Mouse (Mus musculus) left cerebral cortex, postnatal 4 days (tissue): ENCODE results near the gene Nabp2. TPM values are rescaled to one million over a fixed set of nuclear protein-coding genes. Genes with fewer than 3 reads are reported as not detected.

Experiments used
- DNase-seq: peaks from one replicate; pipeline ENCODE4 v3.0.0-alpha.2; 2022
- intact Hi-C: fragments of 180-260 bp; cut with DNase I; formaldehyde crosslinking; loops from one replicate; pipeline ENCODE4 v1.15.1; 2025
- total RNA-seq, 2 experiments: library from RNA; stranded (reverse); gene quantifications; 2 replicates each; pipeline ENCODE4 v1.2.3; 2021

Gene Nabp2
- total RNA-seq, 2 experiments from 2014 or later: 95.1 to 99.1 TPM

DNA sequence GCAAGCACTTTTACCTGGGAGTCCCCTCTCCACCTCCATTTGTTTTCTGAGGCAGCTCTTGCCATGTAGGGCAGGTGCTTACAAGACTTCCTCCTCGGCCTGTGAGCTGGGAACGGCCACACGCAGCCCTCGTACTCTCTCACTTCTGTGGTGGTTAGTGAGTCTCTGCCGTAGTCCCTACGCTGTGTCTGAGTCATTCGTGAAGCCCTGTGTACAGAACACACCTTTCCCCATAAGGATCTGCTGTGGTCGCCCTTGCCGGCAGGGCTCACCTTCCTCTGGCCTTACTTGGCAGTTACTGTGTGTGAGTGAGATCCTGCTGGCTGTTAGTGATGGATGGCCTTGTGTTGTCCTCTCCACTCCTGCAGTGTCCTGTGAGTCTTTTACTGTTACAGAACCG is 23.4 kb upstream of the Nabp2 start:
- no peak for DNase-seq
- intact Hi-C loops: no loop called here

DNA sequence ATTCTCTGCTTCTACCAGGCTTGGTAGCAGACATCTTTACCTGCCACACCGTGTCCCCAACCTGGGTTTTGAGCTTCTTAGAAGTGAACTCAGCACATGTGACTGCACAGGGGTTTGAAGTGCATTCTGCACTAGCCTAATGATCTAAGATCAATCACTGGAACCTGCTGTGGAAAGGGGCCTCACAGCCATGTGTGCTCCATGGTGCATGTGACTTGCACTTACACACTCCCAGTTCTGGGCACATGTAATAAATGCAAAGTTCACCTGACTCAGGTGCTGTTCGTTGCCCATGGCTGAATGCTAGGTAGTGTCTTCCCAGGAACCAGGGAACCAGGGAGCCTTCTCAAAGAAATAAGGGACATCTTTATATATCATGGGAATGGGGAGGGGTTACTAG is 22.1 kb upstream of the Nabp2 start:
- DNase-seq: no peak
- intact Hi-C loops: no loop called here

DNA sequence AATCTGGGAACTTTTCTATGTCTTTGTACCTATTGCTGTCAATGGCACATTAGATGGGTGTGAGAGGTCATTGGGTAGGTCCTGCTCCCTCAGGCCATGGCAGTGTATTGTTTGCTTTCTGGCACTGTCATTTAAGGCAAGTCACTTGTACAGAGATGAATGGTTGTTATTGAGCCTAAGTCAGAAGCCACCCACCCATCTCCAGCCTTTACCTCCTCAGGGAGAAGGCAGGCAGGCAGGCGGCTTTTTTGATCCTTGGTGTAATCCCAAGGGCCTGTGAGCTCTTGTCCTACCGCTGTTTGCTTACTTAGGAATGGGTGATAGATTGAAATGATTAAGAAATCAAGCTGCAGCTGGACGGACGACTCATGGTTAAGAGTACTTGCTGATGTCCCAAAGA is 18.2 kb upstream of the Nabp2 start:
- intact Hi-C loops: no loop called here
- DNase-seq: no peak

DNA sequence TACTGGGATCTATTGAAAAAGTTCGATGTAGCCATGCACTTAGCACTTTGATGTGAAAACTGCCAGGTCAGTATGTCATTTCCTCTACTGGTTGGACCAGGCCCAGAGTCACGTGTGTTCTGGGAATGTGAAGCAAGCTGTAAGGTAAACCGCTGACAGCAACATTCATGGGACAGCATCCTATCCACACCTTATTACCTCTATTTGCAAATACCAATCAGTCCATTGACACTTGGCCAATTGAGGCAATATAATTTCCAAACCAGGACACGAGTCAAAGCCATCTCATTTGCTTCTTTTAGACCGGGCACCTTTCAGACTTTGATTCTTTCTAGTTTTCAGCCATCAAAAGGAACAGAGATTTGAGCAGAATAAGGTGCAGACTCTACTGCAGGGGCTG is 17.8 kb upstream of the Nabp2 start:
- intact Hi-C loops: no loop called here
- no peak for DNase-seq

DNA sequence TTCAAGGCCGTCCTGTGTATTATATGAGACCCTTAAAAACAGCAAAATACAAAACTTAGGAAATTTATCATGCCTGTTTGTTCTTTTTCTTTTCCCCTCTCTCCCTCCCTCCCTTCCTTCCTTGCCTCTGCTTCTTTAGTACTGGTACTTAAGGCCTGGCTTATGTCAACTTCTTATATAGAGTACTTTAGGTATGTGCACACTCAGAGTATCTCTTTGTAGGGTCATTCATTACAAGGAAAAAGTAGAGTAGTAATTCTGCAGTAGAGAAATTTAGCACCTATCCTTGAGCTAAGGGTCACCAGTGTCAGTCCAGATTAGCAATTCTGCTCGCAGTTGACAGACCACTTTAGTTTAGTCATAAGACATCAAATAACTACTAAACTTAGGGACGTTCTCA is 14.0 kb upstream of the Nabp2 start:
- no peak for DNase-seq
- intact Hi-C loops: no loop called here

DNA sequence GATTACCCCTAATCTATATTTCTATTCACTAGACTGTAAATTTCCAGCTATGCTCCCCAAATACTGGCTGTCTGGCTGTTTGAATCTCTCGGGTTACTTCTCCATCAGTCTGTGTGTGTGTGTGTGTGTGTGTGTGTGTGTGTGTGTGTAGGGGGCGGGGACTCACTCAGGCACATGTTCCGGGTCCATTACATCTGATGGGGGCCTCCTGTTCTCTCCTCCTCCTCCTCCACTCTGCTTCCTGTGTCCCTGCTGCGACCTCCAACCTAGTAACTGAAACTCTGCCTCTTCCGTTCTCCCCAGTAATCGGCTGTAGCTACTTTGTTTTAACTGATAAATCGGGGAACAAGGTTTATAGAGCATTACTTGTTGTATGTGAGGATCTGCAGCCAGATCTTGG is 13.3 kb upstream of the Nabp2 start:
- intact Hi-C loops: no loop called here
- no peak for DNase-seq

DNA sequence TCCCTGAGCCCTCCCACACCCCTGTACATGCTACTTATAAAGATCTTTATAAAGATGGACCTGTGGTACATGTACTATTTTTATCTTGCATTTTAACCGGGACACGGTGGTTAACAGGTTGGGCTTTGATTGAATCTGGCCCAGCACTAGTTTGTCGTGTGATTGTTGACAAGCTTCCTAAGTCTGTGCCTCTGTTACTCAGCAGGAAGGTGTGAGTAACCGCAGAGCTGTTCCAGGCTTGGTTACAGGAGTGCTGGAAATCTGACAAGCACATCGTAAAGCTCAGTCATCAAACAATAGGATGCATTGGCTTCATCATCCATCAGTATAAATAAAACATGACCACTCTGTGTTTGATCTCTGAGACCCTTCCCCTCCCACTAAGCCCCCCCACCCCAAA is 11.1 kb upstream of the Nabp2 start:
- DNase-seq: no peak

DNA sequence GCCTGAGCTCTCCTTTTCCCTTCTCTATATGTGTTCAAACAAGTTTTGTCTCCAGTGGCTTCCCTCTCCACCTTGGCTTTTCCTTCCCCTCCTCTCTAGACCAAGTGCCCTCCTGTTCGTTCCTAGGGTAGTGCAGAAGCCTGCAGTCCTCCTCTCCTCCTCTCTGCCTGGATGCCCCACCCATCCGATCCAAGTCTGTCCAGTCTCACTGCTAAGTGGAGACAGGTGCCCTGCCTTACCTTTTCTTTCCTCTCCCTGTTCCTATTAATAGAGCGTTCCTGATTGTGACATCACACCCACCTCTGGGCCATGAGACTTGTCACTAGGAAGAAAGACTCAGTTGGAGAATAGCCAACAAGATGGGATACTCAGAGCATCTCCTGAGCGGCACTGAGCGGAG is 3.6 kb upstream of the Nabp2 start:
- intact Hi-C loops: loop anchor here (5.0 kb wide), 1 partner anchor 42 kb away; the partner anchor contains the start of gene Smarcc2
- no peak for DNase-seq

More for the DNA sequence above, 11.1 kb upstream of the Nabp2 start:
- intact Hi-C loops: no loop called here

DNA sequence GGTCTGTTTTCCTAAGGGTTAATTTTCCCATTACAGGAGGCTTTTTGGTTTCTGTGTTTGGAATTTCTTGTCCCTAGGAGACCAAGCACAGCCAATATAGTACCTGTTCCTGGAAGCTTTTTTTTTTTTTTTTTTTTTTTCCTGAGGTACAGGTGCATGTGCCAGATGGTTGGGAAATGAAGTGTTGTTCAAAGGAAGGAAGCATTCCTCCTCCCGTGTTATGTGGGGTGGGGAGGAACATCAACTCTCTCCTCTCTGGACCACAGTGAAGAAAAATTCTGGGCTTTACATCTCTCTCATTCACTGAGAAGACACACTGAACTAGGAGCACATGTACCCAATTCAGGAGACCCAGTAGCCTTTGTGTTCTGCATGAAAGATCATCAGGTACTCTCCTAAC is 1.8 kb upstream of the Nabp2 start:
- DNase-seq: no peak
- intact Hi-C loops: loop anchor here (5.0 kb wide), 1 partner anchor 44 kb away; the partner anchor contains the start of gene Smarcc2

DNA sequence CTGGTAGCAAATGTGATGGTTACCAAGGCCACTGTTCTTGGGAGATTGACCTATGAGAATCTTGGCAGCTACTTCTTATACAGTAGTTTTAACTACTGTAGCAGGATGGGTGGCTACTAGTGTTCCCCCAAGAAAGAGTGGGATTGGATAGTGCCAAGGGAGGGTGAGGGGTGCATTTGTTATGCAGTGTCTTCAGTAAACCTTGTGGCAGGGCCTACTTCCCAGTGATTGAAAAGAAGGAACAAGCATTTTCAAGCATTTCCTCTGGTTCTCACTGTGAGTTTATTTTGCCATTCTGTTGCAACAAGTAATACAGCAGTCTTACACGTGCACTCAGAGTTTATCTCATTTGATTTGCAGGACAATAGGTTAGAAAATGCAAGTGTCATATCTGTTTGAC is 1.3 kb upstream of the Nabp2 start:
- no peak for DNase-seq
- intact Hi-C loops: loop anchor here (5.0 kb wide), 1 partner anchor 45 kb away; the partner anchor contains the start of gene Smarcc2

DNA sequence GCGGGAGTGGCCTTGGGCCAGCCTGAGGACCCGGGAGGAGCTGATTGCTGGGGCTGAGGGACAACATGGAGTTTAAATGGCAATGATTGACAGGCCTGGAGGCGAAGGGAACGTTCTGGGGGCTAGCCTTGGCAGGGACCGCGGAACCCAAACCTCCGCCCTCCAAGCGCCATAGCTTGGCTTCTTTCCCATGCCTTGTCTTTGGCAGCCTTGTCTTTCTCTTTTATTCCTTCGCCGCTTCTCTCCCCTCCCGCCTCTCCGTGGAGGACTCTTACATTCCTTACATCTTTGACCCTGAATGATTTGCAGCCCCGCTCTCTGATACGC is 726 bp upstream of the Nabp2 start:
- intact Hi-C loops: loop anchor here (5.0 kb wide), 1 partner anchor 45 kb away; the partner anchor contains the start of gene Smarcc2
- peak; percentile 54 for DNase-seq

DNA sequence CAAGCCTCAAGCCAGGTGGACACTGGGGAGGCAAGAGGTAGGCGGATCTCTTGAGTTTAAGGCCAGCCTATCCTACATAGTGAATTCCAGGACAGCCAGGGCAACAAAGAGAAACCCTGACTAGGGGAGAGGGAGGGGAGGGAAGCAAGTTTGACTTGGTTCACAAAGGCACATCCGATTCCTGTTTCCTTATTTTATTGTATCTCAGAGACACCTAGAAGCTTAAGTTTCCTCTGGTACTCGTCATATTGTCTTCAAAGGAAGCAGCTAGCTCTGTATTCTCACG is 789 bp downstream of the Nabp2 start:
- DNase-seq: no peak
- intact Hi-C loops: loop anchor here (5.0 kb wide), 1 partner anchor 47 kb away; the partner anchor contains the start of gene Smarcc2

DNA sequence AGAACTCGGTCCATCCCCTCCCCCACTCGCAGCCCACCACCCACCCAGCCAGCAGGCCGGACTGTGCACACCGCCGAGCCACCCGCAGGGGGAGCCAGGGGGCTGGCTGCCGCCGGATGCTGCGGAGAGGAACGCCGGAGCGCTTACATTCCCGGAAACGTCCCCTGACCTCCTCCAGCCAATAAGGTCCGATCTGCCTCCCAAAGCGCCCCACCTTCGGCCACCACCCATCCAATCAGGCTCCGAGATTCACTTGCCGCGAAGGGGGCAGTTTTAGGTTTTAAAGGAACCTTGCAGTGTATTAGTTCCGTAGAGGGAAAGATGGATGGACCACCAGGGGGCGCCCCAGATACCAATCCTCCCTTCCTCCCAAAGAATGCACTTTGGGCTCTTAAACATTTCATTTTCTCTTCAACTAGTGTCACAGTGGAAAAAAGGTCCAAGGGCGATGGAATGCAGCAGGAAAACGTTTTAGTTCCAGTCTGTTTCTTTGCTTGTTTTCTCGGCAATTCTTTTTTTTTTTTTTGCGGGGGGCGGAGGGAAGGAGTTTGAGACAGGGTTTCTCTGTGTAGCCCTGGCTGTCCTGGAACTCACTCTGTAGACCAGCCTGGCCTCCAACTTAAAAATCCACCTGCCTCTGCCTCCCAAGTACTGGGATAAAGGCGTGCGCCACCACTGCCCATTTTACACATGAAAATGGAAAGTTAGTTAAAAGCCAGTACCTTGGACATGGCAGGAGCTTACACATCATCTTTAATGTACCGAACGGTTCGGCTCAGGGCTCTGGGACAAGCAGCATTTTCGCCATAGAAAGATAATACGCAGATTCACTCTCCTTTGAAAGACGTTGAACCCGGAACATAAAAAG is 1.4 kb downstream of the Nabp2 start:
- intact Hi-C loops: loop anchor here (5.0 kb wide), 1 partner anchor 47 kb away; the partner anchor contains the start of gene Smarcc2

DNA sequence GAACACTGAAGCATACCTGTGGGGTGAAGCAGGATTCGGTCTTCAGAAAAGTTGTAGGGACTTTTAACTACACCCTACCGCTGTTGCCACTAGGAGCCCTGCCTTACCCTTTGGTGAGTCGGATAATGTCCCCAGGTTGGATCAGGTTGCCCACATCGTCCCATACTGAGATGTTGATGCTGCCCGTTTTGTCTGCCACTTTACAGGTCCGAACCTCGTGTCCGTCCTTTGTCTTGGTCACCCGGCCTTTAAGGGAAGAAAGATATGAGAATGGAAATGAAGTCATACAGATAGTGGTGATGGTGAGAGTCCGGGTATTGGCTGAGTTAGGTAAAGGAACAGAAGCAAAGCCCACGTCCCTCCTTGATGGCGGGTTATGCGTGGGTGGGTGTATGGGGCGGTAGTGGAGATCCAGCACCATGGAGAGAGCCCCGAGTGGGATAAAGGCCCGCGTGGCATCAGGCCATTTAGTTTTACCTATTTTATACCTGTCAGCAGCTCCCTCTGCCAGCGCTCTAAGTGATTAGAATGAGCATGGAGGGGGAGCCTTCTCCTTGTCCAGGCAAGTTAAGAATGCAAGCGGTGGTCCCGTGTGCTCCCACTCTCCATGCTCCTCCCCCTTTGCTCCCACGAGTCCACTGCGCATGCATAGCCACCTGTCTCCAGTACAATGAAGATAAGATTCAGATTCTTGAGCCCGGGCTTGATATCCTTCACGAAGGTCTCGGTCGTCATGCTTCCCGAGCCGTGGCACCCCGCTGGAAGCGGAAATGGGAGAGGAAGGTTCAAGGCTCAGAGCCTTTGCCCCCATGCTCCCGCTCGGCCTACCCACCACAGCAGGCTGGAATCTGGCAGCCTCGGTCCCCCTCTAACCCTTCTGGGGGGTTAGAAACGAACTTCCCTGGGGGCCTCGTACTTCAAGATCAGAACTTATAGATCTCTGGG is 2.4 kb downstream of the Nabp2 start:
- intact Hi-C loops: no loop called here
- DNase-seq: peak; percentile 54

More for the DNA sequence above, 1.4 kb downstream of the Nabp2 start:
- peak; percentile 98 for DNase-seq

DNA sequence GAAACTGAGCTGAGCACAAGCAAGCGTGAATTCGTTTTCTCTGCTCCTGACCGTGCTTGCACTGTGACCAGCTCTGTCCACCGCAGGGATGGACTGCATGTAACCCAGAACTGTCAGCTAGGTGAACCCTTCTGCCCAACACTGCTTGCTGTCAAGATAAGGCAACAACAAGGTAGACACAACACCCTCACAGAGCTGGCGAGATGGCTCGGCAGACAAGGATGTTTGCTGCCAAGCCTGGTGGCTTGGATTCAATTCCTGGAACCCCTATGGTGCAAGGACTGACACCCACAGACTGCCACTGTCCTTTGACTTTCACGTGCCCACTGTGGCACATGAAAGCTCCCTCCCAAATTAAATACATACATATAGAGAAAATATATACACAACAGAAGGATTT is 7.4 kb downstream of the Nabp2 start:
- peak; percentile 65 for DNase-seq
- intact Hi-C loops: no loop called here

DNA sequence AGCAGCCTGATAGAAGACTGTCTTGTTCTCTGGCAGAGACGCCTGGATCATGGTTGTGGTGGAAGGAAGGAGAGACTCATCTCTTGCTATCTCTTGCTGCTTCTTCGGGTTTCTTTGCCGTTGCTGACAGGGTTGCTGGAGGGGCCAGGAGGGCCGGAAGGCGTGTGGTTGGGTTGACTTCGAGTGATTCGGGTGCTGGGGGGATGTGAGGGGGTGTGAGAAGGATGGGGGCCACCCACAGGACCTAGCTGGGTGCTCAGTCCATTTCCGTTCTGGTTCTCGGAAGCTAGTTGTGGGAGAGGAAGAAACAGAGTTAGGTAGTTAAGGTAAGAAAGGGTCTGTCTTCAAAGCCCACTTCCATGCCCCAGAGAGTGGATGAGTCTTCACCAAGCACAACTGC is 9.7 kb downstream of the Nabp2 start:
- intact Hi-C loops: no loop called here
- DNase-seq: no peak

DNA sequence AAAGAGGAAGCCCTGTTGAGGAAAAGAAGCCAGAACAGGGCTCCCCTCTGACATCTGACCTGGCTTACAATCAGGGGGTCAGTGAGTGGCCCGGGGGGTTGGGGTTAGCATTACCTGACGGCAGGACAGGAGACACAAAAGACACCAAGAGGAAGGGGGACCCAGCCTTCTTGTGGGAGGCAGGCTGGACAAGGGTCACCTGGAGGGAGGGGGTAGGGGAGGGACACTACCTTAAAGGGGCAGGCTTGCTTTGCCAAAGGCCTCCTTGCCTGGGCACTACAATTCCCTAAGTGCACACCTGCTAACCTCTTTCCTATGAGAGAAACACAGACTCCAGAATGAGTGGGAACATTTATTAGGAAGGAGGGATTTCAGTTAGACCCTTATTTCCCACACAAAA is 10.2 kb downstream of the Nabp2 start, which contains the start of gene Slc39a5:
Slc39a5 (minus strand) TSS at position 174 of the 400 bp plus-strand sequence.
- no peak for DNase-seq
- intact Hi-C loops: no loop called here

DNA sequence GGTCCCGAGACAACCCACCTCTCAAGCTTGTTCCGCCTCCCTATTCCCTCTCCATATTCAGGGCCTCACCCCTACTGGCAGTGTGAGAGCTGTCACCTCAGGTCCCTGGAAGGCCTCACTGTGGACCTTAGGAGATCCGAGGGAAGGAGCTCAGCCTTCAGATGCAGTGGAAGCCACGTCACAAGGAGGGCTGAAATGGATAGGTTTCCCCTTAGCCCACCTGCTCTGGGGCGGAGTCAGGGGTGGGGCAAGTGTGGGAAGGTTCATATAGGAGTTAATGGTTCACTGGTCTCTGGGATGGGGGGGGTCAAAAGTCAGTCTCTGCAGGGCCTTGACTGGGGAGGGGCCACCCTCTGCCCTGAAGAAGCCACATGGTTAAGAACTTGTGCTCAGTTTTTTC is 11.0 kb downstream of the Nabp2 start:
- intact Hi-C loops: no loop called here
- no peak for DNase-seq

DNA sequence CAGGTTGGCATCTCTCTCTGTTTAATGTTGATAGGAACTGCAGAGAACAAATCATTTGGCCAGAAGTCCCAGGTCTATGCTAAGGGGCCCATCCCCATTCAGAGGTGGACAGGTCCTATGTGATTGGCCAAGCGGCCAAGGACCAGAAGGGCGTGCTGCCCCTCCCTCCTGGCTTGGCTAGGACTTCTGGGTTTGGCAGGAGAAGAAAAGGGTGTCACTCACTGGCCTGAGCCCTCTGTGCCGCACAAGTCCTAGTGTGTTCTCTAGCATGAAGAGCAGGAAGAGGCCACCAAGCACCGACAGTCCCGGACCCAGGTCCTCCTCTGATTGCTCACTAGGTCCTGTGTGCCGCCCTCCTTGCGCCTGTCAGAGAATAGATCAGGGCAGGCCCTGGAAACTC is 13.8 kb downstream of the Nabp2 start:
- intact Hi-C loops: no loop called here
- peak; percentile 59 for DNase-seq

DNA sequence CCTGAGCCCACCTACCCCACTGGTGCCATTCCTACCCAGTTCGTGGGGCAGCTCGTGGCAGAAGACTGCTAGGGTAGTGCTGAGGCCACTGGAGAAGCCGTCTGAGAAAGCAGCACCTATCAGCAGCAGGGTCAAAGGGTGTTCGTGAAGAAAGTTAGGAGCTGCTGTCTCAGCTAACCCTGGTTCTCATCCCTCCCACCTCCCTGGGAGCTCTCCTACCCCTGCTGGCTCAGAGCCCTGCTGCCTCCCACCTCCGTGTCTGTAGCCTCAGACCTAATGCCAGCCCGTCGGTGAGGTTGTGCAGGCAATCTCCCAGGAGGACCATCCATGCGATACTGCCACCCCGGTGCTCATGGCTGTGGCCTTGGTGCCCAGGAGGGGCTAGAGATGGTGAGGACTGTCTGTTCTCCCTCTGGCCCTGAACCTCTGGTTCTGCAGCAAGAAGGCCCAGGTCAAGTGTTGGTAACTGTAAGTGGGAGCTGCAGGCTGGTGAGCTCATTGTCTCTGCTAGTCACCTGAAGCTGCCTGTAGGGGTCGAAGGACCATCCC is 14.5 kb downstream of the Nabp2 start:
- intact Hi-C loops: no loop called here
- DNase-seq: no peak

DNA sequence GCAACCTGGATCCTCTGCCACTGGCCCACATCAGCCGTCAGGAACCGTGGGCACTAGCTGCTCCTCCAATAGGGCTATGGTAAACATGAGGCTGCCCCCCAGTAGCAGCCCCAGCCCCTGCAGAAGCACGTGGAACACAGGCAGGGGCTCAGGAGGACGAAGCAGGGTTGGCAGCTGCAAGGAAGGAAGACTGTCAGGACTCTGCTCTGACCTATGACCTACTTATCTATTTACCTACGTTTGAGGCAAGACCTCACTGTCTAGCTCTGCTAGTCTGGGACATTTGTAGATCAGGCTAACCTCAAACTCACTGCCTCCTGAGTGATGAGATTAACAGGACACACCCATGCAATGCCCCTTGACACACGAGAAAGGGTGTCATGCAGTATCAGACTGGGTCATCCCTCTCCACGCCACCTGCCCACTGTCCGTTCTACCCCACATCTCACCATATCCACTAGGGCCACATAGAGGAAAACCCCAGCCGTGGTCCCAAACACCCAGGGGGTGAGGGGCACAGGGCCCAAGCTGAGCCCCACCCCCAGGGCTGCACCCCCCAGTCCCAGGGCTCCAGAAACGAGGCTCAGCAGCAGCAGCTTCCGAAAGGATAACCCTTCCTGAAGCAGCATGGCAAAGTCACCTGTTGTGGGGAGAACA is 15.1 kb downstream of the Nabp2 start:
- no peak for DNase-seq
- intact Hi-C loops: no loop called here
